Mouse (Mus musculus) mouse embryonic stem cell (cell line): ENCODE measurements around the gene Myo3b.

Source experiments
- in situ Hi-C, 2 experiments: fragments of 300-500 bp; cut with MboI; formaldehyde crosslinking; loops; 1 replicate in 1 of 2; 3 replicates in 1 of 2; pipeline ENCODE4 v1.14.3; 2019 to 2020; ENCODE audit warnings: low sequenced_read_pairs in 2 of 2, low pct_unique_long_range_greater_than_20kb in 1 of 2, mixed read lengths in 1 of 2; ENCODE audit not compliant: unreplicated experiment in 1 of 2

Myo3b gene

GRCm38 (mm10) chr2:70060359-70061345 is 21.7 kb downstream of the Myo3b start:
- in situ Hi-C loops, result no loop called here

GRCm38 (mm10) chr2:70065116-70065515 is 26.2 kb downstream of the Myo3b start:
- in situ Hi-C loops, result no loop called here

GRCm38 (mm10) chr2:70065729-70066300 is 26.9 kb downstream of the Myo3b start:
- in situ Hi-C loops, result no loop called here

- in situ Hi-C loops, result no loop called here
Measured at GRCm38 (mm10) chr2:70066338-70067022, 27.6 kb downstream of the Myo3b start.

- in situ Hi-C loops, result no loop called here
Measured at GRCm38 (mm10) chr2:70069861-70070260, 30.9 kb downstream of the Myo3b start.

- in situ Hi-C loops, result no loop called here
Measured at GRCm38 (mm10) chr2:70083444-70084020, 44.6 kb downstream of the Myo3b start.

GRCm38 (mm10) chr2:70091261-70091660 is 52.3 kb downstream of the Myo3b start:
- in situ Hi-C loops, result no loop called here

GRCm38 (mm10) chr2:70091801-70092522 is 53.0 kb downstream of the Myo3b start:
- in situ Hi-C loops, result no loop called here

- in situ Hi-C loops, result no loop called here
Measured at GRCm38 (mm10) chr2:70092665-70093064, 53.7 kb downstream of the Myo3b start.

- in situ Hi-C loops, result no loop called here
Measured at GRCm38 (mm10) chr2:70094446-70094845, 55.5 kb downstream of the Myo3b start.

- in situ Hi-C loops, result no loop called here
Measured at GRCm38 (mm10) chr2:70097229-70098095, 58.5 kb downstream of the Myo3b start.

GRCm38 (mm10) chr2:70099459-70099858 is 60.5 kb downstream of the Myo3b start:
- in situ Hi-C loops, result no loop called here

GRCm38 (mm10) chr2:70105286-70106030 is 66.5 kb downstream of the Myo3b start:
- in situ Hi-C loops, result no loop called here

GRCm38 (mm10) chr2:70109010-70109409 is 70.1 kb downstream of the Myo3b start:
- in situ Hi-C loops, result no loop called here

GRCm38 (mm10) chr2:70113798-70114782 is 75.2 kb downstream of the Myo3b start:
- in situ Hi-C loops, result no loop called here
